Mouse (Mus musculus) bone marrow, adult 2 months (tissue): ENCODE measurements around the gene Ccdc78. TPM values are rescaled to one million over a fixed set of nuclear protein-coding genes. Genes with fewer than 3 reads are reported as not detected.

Experiments
- H3K27ac ChIP-seq: fragments of 200-500 bp; 2 replicates; pipeline ENCODE4 v1.5.1; 2012; ENCODE audit warnings: low read depth, mild to moderate bottlenecking, control low read depth, inconsistent platforms, low read length; ENCODE audit not compliant: control insufficient read depth, poor library complexity, insufficient read depth
- H3K4me1 ChIP-seq: fragments of 200-500 bp; 2 replicates; pipeline ENCODE4 v1.6.1; 2011; ENCODE audit warnings: low read length; ENCODE audit not compliant: control insufficient read depth, insufficient read depth
- H3K4me3 ChIP-seq: fragments of 200-500 bp; replicated peaks from 2 replicates; pipeline ENCODE3; 2011; ENCODE audit warnings: mild to moderate bottlenecking, low read depth, low read length, control low read depth; ENCODE audit not compliant: control insufficient read depth
- CTCF ChIP-seq: fragments of 200-500 bp; IDR thresholded peaks from 2 replicates; pipeline ENCODE4 v1.5.1; 2011; ENCODE audit warnings: low read length, control low read depth; ENCODE audit not compliant: control insufficient read depth, insufficient read depth
- POLR2A ChIP-seq: fragments of 200-500 bp; IDR thresholded peaks from 2 replicates; pipeline ENCODE4 v1.6.1; 2011; ENCODE audit warnings: low read depth, mild to moderate bottlenecking, control low read depth, low read length, borderline replicate concordance; ENCODE audit not compliant: control insufficient read depth
- WGBS: fragments of 180-500 bp; shearing (Covaris S2); methylation state at CpG from one replicate; pipeline ENCODE4 v1.1.7; 2018; 5-methylcytosine and 5-hydroxymethylcytosine counted together
- polyA plus RNA-seq: library from polyadenylated mRNA; stranded (reverse); fragments of >200 nt; gene quantifications from 2 replicates; pipeline ENCODE4 v1.2.4, GENCODE M21; 2011; ENCODE audit warnings: low replicate concordance; ENCODE audit not compliant: missing spikeins, insufficient read depth, insufficient read length

The Ccdc78 gene
- polyA plus RNA-seq, 1 experiment: not detected

DNA sequence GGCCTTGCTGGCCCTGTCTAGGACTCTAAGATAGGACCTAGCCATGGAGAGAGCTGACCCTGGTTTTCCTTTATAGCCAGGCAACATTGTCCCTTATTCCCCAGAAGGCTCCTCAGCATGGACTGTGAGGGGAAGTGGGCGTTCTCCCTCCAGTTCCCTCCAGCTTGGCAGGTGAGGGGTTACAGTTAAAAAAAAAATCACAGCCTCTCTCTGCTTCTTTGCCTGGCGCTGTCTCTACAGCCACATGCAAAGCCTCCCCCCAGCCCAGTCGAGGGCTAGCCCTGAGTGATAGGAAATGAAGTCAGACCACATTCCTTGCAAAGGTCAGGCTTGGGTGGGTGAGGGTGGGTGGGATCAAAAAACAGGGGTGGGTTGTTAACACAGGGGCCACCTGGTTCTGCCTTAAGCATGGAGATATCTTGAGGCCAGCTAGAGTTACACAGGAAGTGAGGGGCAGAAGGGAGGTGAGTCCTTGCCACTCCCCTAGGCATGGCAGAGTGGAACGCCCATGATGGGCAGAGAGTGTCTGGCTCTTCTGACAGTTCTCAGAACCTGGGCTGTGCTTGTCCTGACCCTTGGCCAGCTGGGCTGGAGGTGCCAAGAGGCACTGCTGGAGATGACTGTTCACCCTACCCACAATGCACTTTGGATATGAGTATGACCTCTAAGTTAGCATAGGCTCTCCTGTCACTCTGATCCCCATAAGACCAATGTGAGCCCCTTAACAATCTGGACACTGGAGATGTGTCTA lies 30.6 kb upstream of the Ccdc78 start:
- no peaks in the 10 kb centered on the region for H3K4me1 ChIP-seq
- no peak overlapping the region for H3K27ac ChIP-seq
- no peak for TF ChIP-seq POLR2A
- no peak for TF ChIP-seq CTCF
- 32% methylated on average over 4 of the region's 4 CpGs for WGBS
- no peak overlapping the region for H3K4me3 ChIP-seq

DNA sequence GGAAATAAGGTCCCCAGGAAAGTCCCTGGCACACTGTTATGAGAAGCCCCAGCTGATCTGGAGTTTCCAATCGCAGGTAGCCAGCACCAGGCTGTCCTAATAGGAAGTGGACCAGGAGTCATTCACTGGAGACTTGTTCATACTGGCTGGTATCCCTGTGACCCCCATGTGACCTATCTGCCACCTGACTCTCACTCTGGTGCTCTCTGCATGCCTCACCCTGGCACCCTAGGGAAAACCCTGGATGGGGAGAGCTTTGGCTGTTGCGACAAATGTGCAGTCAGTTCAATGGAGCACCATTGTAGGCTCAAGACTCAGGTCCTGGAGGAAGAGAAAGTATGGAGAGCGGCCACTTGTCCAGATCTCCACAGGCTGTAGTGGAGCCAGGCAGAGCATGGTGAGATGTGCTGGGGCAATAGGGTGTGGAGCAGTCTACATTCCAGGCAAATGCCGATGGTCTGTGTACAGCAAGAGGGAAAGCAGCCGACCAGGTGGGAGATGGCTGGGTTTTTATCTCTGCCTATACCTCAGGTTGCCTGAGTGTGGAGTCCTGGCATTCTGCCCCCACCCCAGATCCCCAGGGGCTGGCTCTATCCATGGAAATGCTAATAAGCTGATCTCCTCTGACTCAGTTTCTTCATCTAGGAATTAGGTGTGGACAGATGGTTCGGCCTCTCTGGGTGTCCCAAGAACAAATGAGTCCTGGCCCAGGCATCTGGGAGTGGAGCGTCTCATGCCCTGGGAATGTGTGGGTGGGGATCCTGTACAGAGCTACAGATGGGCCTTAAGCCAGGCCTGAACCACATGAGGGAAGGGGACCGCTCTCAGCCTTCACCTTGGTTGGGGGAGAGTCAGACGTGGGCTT lies 29.8 kb upstream of the Ccdc78 start:
- TF ChIP-seq CTCF (no peak), POLR2A (no peak)
- no peak overlapping the region for H3K4me3 ChIP-seq
- no peaks in the 10 kb centered on the region for H3K4me1 ChIP-seq
- 70% methylated on average over 9 of the region's 9 CpGs for WGBS
- H3K27ac ChIP-seq: no peak overlapping the region

GRCm38 (mm10) chr17:25757691-25758090 lies 28.7 kb upstream of the Ccdc78 start:
- H3K4me3 ChIP-seq: no peak overlapping the region
- H3K4me1 ChIP-seq: no peaks in the 10 kb centered on the region
- no peak overlapping the region for H3K27ac ChIP-seq
- TF ChIP-seq CTCF (no peak), POLR2A (no peak)
- WGBS: 67% methylated on average over 3 of the region's 3 CpGs

DNA sequence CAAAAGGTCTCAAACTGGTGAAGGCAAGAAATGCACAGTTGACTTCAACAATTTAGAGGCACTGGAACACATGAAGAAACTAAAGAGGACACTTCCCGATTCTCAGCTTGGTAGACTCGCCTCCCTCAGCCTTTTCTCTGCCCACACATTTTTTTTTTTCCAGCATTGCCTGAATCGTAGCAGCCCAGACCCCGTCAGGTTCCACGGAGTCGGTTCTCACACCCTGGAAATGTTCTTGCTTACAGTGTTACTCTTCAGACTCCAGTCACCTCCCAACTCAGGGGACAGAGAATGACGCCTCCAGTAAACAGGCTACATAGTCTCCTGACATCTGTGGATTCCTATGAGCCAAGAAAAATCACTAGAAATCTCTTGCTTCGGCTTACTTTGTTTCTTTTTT lies 26.2 kb upstream of the Ccdc78 start:
- Histone ChIP-seq H3K4me1 (no peaks in the 10 kb centered on the region), H3K4me3 (no peak overlapping the region), H3K27ac (no peak overlapping the region)
- TF ChIP-seq POLR2A: no peak
- no peak for TF ChIP-seq CTCF
- WGBS: 62% methylated on average over 8 of the region's 8 CpGs

DNA sequence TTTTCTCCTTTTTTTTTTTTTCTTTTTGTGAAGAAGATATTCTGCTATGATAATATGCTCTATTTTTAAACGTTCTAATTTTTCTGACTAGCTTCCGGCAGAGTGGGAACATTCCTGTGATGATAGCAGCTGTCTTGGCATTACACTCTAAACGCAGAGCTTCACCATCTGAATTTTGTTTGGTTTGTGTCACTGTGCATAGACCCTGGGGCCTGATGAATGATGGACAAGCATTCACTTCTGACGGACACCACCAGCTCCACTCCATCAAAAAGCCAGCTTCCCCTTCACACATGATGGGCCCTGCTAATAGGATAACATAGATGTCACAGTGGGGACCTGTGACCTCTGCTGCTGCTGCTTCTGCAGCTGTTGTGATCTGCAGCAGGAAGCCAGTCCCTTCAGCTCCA lies 24.8 kb upstream of the Ccdc78 start:
- TF ChIP-seq CTCF: no peak
- Histone ChIP-seq H3K27ac (no peak overlapping the region), H3K4me1 (no peaks in the 10 kb centered on the region), H3K4me3 (no peak overlapping the region)
- WGBS: 57% methylated on average over 4 of the region's 4 CpGs

GRCm38 (mm10) chr17:25762591-25762990 lies 23.8 kb upstream of the Ccdc78 start:
- Histone ChIP-seq H3K4me3 (no peak overlapping the region), H3K27ac (no peak overlapping the region), H3K4me1 (no peaks in the 10 kb centered on the region)
- WGBS: 34% methylated on average over 3 of the region's 3 CpGs
- no peak for TF ChIP-seq POLR2A
- TF ChIP-seq CTCF: no peak

- 67% methylated on average over 5 of the region's 5 CpGs for WGBS
These were observed 20.5 kb upstream of the Ccdc78 start for GRCm38 (mm10) chr17:25765886-25766285.

GRCm38 (mm10) chr17:25769331-25769730 lies 17.0 kb upstream of the Ccdc78 start:
- Histone ChIP-seq H3K4me1 (peaks cover 3% of the 10 kb centered on the region), H3K27ac (no peak overlapping the region), H3K4me3 (no peak overlapping the region)
- WGBS: 53% methylated on average over 9 of the region's 9 CpGs
- no peak for TF ChIP-seq CTCF

More at GRCm38 (mm10) chr17:25765886-25766285, 20.5 kb upstream of the Ccdc78 start:
- no peaks in the 10 kb centered on the region for H3K4me1 ChIP-seq
- TF ChIP-seq CTCF (no peak), POLR2A (no peak)
- no peak overlapping the region for H3K27ac ChIP-seq
- H3K4me3 ChIP-seq: no peak overlapping the region
